Mouse (Mus musculus): ENCODE data around the gene Ttc3. TPM values are rescaled to one million over a fixed set of nuclear protein-coding genes. Genes with fewer than 3 reads are reported as not detected.

The Ttc3 gene
- polyA plus RNA-seq, 1 experiment from 2014 or later, result 161 TPM

DNA sequence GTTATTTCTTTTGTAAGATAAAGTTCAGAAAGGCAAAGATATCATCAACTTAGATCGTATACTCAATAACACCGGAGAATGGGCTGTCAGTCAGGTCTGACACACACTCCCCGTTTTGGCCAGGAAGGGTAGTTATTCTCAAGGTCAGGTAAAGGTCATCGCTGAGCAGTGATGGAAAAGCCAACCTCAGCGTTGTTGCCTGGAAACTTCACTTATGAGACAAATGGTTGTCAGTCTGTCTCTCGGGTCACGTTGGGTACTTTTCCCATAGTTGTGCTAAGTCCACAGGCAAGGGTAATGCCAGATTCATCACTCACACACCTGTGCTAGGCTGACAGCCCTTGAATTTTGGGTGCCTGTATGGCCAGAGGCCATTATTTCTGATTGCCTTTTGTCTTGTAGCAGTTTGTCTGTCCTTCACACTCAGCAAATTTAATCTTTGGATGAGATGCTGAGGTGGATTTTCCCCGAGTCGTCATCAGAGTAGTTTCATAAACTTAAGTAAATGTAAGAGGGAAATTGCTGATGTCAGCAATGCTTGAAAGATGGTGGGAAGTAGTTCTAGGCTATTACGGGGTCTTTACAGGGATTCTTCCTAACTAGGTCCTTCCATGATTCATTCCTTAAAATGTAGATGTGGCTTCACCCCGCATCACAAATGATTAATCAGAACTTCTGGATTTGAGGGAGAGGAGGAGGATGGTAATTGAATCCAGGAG is 13.5 kb upstream of the Ttc3 start:
- no peak for ATAC-seq (ENCODE audit: insufficient read depth, low FRiP score)
- H3K36me3 ChIP-seq (ENCODE audit: control insufficient read depth, insufficient read depth, low read length), result no peaks in the 10 kb centered on the region
- H3K9me3 ChIP-seq (replicated peaks; ENCODE audit: control insufficient read depth, low read length), result no peaks in the 10 kb centered on the region
- H3K4me1 ChIP-seq (ENCODE audit: control insufficient read depth, insufficient read depth, low read length), result no peaks in the 10 kb centered on the region
- no peak overlapping the region for H3K27ac ChIP-seq (ENCODE audit: low read length)
- H3K27me3 ChIP-seq (ENCODE audit: control insufficient read depth, insufficient read depth, low read length), result no peaks in the 10 kb centered on the region
- H3K4me3 ChIP-seq (replicated peaks; ENCODE audit: low read length), result no peak overlapping the region
- H3K9ac ChIP-seq (ENCODE audit: low read length), result no peak overlapping the region
- 41% methylated on average over 11 of the region's 11 CpGs for WGBS
- no peak overlapping the region for H3K4me2 ChIP-seq (ENCODE audit: low read depth, low read length)

DNA sequence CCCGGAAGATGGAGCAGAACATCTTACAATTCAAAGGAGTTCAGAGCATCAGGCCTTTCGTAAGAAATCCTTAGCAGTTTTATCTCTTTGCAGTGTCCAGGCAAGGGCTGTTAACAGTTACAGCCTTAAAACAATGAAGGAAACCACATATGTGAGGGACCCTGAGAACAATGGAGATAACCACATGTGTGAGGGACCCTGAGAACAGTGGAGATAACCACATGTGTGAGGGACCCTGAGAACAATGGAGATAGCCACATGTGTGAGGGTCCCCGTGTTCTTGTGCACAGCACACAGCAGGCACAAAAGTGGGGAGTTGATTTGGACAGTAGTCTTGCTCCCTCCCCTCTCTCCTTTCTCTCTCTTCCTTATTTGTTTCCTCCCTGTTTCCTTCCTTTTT is 12.3 kb upstream of the Ttc3 start:
- H3K9ac ChIP-seq (ENCODE audit: low read length), result no peak overlapping the region
- H3K4me3 ChIP-seq (replicated peaks; ENCODE audit: low read length), result no peak overlapping the region
- 77% methylated on average over 3 of the region's 3 CpGs for WGBS
- H3K27me3 ChIP-seq (ENCODE audit: control insufficient read depth, insufficient read depth, low read length), result no peaks in the 10 kb centered on the region
- no peak overlapping the region for H3K4me2 ChIP-seq (ENCODE audit: low read depth, low read length)
- no peaks in the 10 kb centered on the region for H3K4me1 ChIP-seq (ENCODE audit: control insufficient read depth, insufficient read depth, low read length)
- H3K27ac ChIP-seq (ENCODE audit: low read length), result no peak overlapping the region
- no peaks in the 10 kb centered on the region for H3K9me3 ChIP-seq (replicated peaks; ENCODE audit: control insufficient read depth, low read length)
- ATAC-seq (ENCODE audit: insufficient read depth, low FRiP score), result no peak
- no peaks in the 10 kb centered on the region for H3K36me3 ChIP-seq (ENCODE audit: control insufficient read depth, insufficient read depth, low read length)

DNA sequence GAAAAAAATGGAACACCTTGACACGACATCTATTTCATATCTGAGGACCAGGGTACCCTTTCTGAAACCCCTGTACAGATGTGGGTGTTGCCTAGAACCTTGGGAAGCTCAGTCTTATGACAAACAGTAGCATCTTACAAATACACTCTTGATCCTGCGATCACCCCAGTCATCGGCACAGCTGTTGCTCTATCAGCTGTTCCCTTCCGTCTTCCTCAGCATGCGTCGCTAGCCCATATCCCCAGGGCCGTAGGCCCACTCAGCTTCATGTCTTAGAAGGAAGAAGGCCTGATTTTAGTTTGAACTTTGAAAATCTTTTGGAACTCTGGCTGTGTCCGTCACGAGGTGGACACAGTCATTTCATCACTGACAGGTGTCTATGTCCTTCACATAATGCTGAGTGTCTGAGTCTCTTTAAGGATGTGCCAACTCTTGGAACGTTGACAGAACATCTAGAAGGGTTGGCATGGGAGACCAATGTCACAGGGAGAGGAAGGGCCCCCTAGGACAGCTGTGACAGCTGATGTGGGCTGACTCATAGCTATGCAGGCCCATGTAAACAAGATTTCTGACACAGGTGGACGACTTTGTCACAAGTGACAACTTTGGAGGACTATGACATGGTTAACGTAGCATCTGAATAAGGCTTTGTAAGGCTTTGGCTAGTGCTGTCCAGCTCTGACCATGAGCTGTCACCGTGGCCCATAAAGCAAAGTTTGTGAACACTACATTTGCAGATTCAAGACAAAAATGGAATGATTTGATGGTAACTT is 9.7 kb upstream of the Ttc3 start:
- 84% methylated on average over 13 of the region's 13 CpGs for WGBS
- ATAC-seq (ENCODE audit: insufficient read depth, low FRiP score), result no peak
- Histone ChIP-seq H3K4me1 (ENCODE audit: control insufficient read depth, insufficient read depth, low read length) (no peaks in the 10 kb centered on the region), H3K27me3 (ENCODE audit: control insufficient read depth, insufficient read depth, low read length) (no peaks in the 10 kb centered on the region), H3K4me3 (replicated peaks; ENCODE audit: low read length) (no peak overlapping the region), H3K9ac (ENCODE audit: low read length) (no peak overlapping the region), H3K27ac (ENCODE audit: low read length) (no peak overlapping the region), H3K9me3 (replicated peaks; ENCODE audit: control insufficient read depth, low read length) (no peaks in the 10 kb centered on the region), H3K36me3 (ENCODE audit: control insufficient read depth, insufficient read depth, low read length) (no peaks in the 10 kb centered on the region), H3K4me2 (ENCODE audit: low read depth, low read length) (no peak overlapping the region)

DNA sequence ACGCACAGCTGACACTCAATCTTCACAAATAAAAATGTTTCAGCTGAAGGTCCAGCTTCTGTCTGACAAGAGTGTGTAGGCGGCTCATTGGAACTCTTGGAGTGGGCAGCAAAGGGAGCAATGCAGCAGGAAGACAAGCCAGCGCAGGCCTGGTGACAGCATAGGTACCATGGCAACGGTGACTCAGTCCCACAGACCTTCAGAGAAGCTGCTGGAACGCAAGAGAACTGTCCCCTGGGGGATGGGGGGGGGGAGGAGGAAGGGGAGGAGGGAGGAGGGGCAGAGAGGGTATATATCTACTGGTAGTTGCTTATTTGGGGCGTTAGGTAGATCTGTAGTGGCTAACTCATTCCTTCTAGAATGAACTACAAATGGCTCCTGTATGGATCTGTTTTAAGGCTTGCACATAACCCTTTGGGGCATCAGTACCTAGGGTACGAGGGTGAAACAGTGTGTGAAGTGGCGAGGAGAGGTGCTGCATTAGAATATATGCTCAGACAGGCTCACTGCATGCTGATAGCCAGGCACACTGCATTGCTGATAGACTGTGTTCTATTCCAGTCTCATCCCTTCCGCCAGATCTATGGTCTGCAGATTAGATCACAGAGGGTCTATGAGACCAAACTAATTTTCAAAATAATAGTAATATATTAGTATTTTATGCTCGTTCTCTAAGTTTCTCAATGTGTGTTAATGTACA is 8.1 kb upstream of the Ttc3 start:
- H3K9me3 ChIP-seq (replicated peaks; ENCODE audit: control insufficient read depth, low read length), result no peaks in the 10 kb centered on the region
- no peaks in the 10 kb centered on the region for H3K4me1 ChIP-seq (ENCODE audit: control insufficient read depth, insufficient read depth, low read length)
- H3K36me3 ChIP-seq (ENCODE audit: control insufficient read depth, insufficient read depth, low read length), result no peaks in the 10 kb centered on the region
- no peak overlapping the region for H3K27ac ChIP-seq (ENCODE audit: low read length)
- WGBS, result 42% methylated on average over 10 of the region's 10 CpGs
- ATAC-seq (ENCODE audit: insufficient read depth, low FRiP score), result peak; percentile 53; the same call in 1 of the 2 replicates
- H3K9ac ChIP-seq (ENCODE audit: low read length), result no peak overlapping the region
- H3K27me3 ChIP-seq (ENCODE audit: control insufficient read depth, insufficient read depth, low read length), result no peaks in the 10 kb centered on the region
- H3K4me3 ChIP-seq (replicated peaks; ENCODE audit: low read length), result no peak overlapping the region
- no peak overlapping the region for H3K4me2 ChIP-seq (ENCODE audit: low read depth, low read length)

DNA sequence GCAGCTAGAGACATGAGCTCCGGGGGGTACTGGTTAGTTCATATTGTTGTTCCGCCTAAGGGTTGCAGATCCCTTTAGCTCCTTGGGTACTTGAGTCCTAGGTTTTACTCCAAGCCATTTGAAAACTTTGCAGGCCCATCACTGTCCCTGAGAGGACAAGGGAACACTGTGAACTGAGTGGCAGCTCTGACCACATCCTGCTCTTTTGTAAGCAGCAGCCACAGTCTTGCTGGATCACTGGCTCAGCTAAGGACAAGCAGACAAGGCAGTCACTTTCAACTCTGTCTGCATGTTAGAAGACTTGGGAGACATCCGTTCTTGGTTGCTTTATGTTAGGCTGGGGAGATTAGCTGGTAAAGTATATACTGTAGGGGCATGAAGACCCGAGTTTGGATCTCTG is 6.6 kb upstream of the Ttc3 start:
- no peak overlapping the region for H3K27ac ChIP-seq (ENCODE audit: low read length)
- H3K4me2 ChIP-seq (ENCODE audit: low read depth, low read length), result no peak overlapping the region
- no peak overlapping the region for H3K9ac ChIP-seq (ENCODE audit: low read length)
- peaks cover 5% of the 10 kb centered on the region; the same call in 1 of the 2 replicates for H3K4me1 ChIP-seq (ENCODE audit: control insufficient read depth, insufficient read depth, low read length)
- WGBS, result 88% methylated on average over 4 of the region's 4 CpGs
- no peak for ATAC-seq (ENCODE audit: insufficient read depth, low FRiP score)
- H3K9me3 ChIP-seq (replicated peaks; ENCODE audit: control insufficient read depth, low read length), result no peaks in the 10 kb centered on the region
- H3K36me3 ChIP-seq (ENCODE audit: control insufficient read depth, insufficient read depth, low read length), result no peaks in the 10 kb centered on the region
- no peak overlapping the region for H3K4me3 ChIP-seq (replicated peaks; ENCODE audit: low read length)
- H3K27me3 ChIP-seq (ENCODE audit: control insufficient read depth, insufficient read depth, low read length), result no peaks in the 10 kb centered on the region

DNA sequence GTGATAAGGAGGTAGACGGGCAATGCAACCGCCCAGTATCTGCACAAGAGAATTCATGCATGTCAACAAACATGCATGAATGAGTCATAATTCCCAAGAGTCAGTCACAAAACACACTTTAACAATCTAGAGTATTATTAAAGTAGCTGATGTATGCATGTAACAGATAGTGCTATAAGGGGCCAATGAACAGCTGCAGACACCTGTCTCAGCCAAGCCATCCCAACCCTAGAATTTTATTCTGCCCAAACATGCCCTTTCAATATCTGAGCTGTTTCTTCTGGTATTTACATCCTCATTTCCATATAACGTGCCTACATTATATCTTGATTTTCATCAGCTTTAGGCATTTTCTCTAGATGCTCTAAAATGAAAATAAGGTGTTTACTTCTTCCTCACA is 5.0 kb upstream of the Ttc3 start:
- no peaks in the 10 kb centered on the region for H3K27me3 ChIP-seq (ENCODE audit: control insufficient read depth, insufficient read depth, low read length)
- no peak overlapping the region for H3K9ac ChIP-seq (ENCODE audit: low read length)
- no peak overlapping the region for H3K4me3 ChIP-seq (replicated peaks; ENCODE audit: low read length)
- peaks cover 5% of the 10 kb centered on the region; the same call in 1 of the 2 replicates for H3K4me1 ChIP-seq (ENCODE audit: control insufficient read depth, insufficient read depth, low read length)
- no peaks in the 10 kb centered on the region for H3K9me3 ChIP-seq (replicated peaks; ENCODE audit: control insufficient read depth, low read length)
- H3K4me2 ChIP-seq (ENCODE audit: low read depth, low read length), result no peak overlapping the region
- no peak for ATAC-seq (ENCODE audit: insufficient read depth, low FRiP score)
- no peaks in the 10 kb centered on the region for H3K36me3 ChIP-seq (ENCODE audit: control insufficient read depth, insufficient read depth, low read length)
- no peak overlapping the region for H3K27ac ChIP-seq (ENCODE audit: low read length)
- 77% methylated on average over 3 of the region's 3 CpGs for WGBS

GRCm38 (mm10) chr16:94369596-94370172 is 734 bp upstream of the Ttc3 start:
- ATAC-seq (ENCODE audit: insufficient read depth, low FRiP score), result no peak

DNA sequence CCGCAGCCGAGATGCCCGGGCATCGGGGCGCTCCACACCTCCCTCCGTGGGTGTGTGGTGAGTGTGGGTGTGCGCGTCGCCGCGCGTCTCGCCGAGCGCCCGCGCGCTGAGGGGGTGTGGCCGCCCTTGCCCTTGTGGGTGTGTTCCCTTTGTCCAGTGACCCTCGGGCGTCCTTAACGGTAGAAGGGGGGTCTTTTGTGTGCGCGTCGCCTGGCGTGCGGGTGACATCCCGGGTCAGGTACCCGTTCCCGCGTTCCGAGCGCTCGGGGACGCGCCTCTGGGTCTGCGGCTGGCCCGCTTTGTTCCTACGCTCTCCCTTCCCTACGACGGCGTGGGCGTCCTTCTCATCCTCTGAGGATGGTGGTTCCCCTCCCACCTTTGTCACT is 490 bp downstream of the Ttc3 start:
- under 1% methylated on average over 43 of the region's 43 CpGs for WGBS
- peak; percentile 84 for ATAC-seq (ENCODE audit: insufficient read depth, low FRiP score)

More at GRCm38 (mm10) chr16:94369596-94370172, 734 bp upstream of the Ttc3 start:
- no peaks in the 10 kb centered on the region for H3K36me3 ChIP-seq (ENCODE audit: control insufficient read depth, insufficient read depth, low read length)
- peak overlapping the region; percentile 99 for H3K27ac ChIP-seq (ENCODE audit: low read length)
- WGBS, result 3% methylated on average over 6 of the region's 6 CpGs
- peak overlapping the region; percentile 92 for H3K4me3 ChIP-seq (replicated peaks; ENCODE audit: low read length)
- peak overlapping the region; percentile 98 for H3K9ac ChIP-seq (ENCODE audit: low read length)
- H3K27me3 ChIP-seq (ENCODE audit: control insufficient read depth, insufficient read depth, low read length), result no peaks in the 10 kb centered on the region
- peak overlapping the region; percentile 53 for H3K4me2 ChIP-seq (ENCODE audit: low read depth, low read length)
- no peaks in the 10 kb centered on the region for H3K9me3 ChIP-seq (replicated peaks; ENCODE audit: control insufficient read depth, low read length)
- peaks cover 8% of the 10 kb centered on the region; the same call in 1 of the 2 replicates for H3K4me1 ChIP-seq (ENCODE audit: control insufficient read depth, insufficient read depth, low read length)

More for the DNA sequence above, 490 bp downstream of the Ttc3 start:
- Histone ChIP-seq H3K9ac (ENCODE audit: low read length) (peak overlapping the region; percentile 98), H3K4me2 (ENCODE audit: low read depth, low read length) (peak overlapping the region; percentile 53), H3K9me3 (replicated peaks; ENCODE audit: control insufficient read depth, low read length) (no peaks in the 10 kb centered on the region), H3K4me1 (ENCODE audit: control insufficient read depth, insufficient read depth, low read length) (peaks cover 8% of the 10 kb centered on the region; the same call in 1 of the 2 replicates), H3K27me3 (ENCODE audit: control insufficient read depth, insufficient read depth, low read length) (no peaks in the 10 kb centered on the region), H3K36me3 (ENCODE audit: control insufficient read depth, insufficient read depth, low read length) (no peaks in the 10 kb centered on the region), H3K4me3 (replicated peaks; ENCODE audit: low read length) (peak overlapping the region; percentile 92), H3K27ac (ENCODE audit: low read length) (peak overlapping the region; percentile 99)

Data from stomach, embryonic 16.5 days (tissue).